Mouse (Mus musculus) MN1 (cell line): Measurements from ENCODE around the gene Gm5935.
"Not testable (repeated sequence)": the region's sequence is repeated elsewhere in the genome, so short reads cannot be mapped to it uniquely, and the experiment has no call there.

Source experiments
- DNase-seq: peaks from one replicate; pipeline ENCODE4 v3.0.0-alpha.2; 2016; ENCODE audit warnings: low spot score

Gene Gm5935

GRCm38 (mm10) chrX:24775064-24775463, at the start of gene Gm5935:
TSS of gene Gm5935 (minus strand) at chrX:24775164.
- not testable (repeated sequence) for DNase-seq
